ENCODE assay signal across 17 mouse cellular contexts in the genomic region with DNA sequence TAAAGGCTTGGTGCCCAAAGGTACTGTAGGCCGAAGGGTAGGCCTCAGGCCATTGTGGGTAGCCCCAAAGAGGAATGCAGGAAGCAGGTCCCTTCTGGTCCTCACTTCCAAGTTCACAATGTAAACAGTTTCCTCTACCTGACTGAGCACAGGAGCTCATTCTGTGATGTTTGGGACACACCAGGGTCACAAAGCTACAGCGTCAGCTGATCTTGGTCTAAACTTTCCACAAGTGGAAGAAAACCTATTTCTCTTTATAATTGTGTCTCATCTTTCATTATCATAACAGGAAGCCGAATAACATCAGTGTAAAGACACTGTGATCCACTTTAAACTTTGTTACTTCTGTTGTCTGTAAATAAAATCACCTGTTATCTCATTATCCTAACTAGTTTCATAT.
"Had no signal": no experiment of that assay in that cellular context is flagged by ENCODE, and none has a peak within 500 bp of the region (broad histone marks: within the 10 kb centered on the region; RNA-seq: fewer than 3 reads in every experiment).

No protein-coding gene starts in this region.

- H3K27ac ChIP-seq: kidney, embryonic 15.5 days; liver, embryonic 14.5 days; macrophage; midbrain, embryonic 12.5 days; midbrain, embryonic 15.5 days; neural tube, embryonic 12.5 days; neural tube, embryonic 15.5 days; stomach, postnatal 0 days had no signal

- H3K27me3 ChIP-seq: kidney, embryonic 15.5 days; midbrain, embryonic 12.5 days; midbrain, embryonic 15.5 days; neural tube, embryonic 12.5 days; neural tube, embryonic 15.5 days had no signal

- ATAC-seq: liver, postnatal 0 days; lung, postnatal 0 days; midbrain, embryonic 15.5 days had no signal

- H3K9me3 ChIP-seq: kidney, embryonic 15.5 days; midbrain, embryonic 12.5 days; midbrain, embryonic 15.5 days; neural tube, embryonic 12.5 days; neural tube, embryonic 15.5 days had no signal

- H3K4me1 ChIP-seq: kidney, embryonic 15.5 days; midbrain, embryonic 12.5 days; midbrain, embryonic 15.5 days; neural tube, embryonic 12.5 days had no signal

- H3K9ac ChIP-seq: kidney, embryonic 15.5 days; liver, embryonic 14.5 days; liver, postnatal 0 days; lung, embryonic 14.5 days; midbrain, embryonic 12.5 days; midbrain, embryonic 15.5 days; neural tube, embryonic 12.5 days; neural tube, embryonic 15.5 days had no signal

- DNase-seq: layer of hippocampus, adult 9-11 months; liver, postnatal 0 days; lung, embryonic 14.5 days; right cerebral cortex, adult 18-20 months; right cerebral cortex, postnatal 14 days; right cerebral cortex, postnatal 4 days; thymus, postnatal 4 days had no signal

- H3K4me2 ChIP-seq: kidney, embryonic 15.5 days; liver, embryonic 11.5 days; lung, embryonic 14.5 days; midbrain, embryonic 12.5 days; midbrain, embryonic 15.5 days; neural tube, embryonic 12.5 days; neural tube, embryonic 15.5 days had no signal

- H3K4me3 ChIP-seq: kidney, embryonic 15.5 days; midbrain, embryonic 12.5 days; midbrain, embryonic 15.5 days; neural tube, embryonic 12.5 days; neural tube, embryonic 15.5 days had no signal
